Mouse (Mus musculus) lung, postnatal 36 days (tissue): ENCODE measurements around the gene Foxp1.

Experiments
- DNase-seq: peaks from one replicate; pipeline ENCODE4 v3.0.0; 2022; ENCODE audit warnings: mixed read lengths

Gene Foxp1

GRCm38 (mm10) chr6:99035459-99036375 lies 486.8 kb downstream of the Foxp1 start:
- DNase-seq = no peak

DNA sequence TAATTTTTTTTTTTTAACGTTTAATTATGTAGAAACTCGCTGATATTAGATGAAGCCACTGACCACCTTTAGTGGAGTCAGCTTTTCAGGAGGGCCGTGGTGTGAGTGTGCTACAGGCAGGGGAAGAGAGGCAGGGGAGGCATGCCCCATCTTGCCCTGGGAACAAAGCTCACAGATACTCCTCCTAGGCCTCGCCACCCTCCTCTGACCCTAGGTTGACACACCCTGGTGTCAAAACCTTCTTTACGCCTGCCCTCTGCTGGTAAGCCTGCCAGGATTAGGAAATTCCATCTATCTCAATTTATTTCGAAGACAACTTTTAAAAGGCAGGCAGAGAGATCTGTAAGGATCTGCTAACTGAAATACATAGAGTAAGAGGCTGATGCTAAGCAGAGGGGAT lies 489.5 kb downstream of the Foxp1 start:
- DNase-seq = peak; percentile 74

- DNase-seq = no peak
Observed at GRCm38 (mm10) chr6:99031321-99031903, 491.1 kb downstream of the Foxp1 start.

- no peak for DNase-seq
Observed at GRCm38 (mm10) chr6:99030251-99030650, 492.3 kb downstream of the Foxp1 start.

- DNase-seq = no peak
Observed at GRCm38 (mm10) chr6:99029438-99029837, 493.1 kb downstream of the Foxp1 start.

DNA sequence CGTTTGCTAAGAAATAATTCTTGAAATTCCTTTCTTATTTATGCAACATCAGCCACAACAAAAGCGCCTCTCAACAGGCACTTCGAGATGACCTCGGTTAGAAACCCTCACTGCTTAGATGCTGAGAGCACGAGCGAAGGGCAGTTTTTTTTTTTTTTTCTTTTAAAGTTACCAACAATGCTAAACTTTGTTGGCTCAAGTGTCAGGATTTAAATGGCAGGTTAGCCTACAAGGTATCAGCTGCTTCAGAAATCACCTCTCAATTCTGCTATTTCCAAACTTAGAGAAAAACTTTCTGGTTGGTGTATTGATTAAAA lies 493.6 kb downstream of the Foxp1 start:
- no peak for DNase-seq

DNA sequence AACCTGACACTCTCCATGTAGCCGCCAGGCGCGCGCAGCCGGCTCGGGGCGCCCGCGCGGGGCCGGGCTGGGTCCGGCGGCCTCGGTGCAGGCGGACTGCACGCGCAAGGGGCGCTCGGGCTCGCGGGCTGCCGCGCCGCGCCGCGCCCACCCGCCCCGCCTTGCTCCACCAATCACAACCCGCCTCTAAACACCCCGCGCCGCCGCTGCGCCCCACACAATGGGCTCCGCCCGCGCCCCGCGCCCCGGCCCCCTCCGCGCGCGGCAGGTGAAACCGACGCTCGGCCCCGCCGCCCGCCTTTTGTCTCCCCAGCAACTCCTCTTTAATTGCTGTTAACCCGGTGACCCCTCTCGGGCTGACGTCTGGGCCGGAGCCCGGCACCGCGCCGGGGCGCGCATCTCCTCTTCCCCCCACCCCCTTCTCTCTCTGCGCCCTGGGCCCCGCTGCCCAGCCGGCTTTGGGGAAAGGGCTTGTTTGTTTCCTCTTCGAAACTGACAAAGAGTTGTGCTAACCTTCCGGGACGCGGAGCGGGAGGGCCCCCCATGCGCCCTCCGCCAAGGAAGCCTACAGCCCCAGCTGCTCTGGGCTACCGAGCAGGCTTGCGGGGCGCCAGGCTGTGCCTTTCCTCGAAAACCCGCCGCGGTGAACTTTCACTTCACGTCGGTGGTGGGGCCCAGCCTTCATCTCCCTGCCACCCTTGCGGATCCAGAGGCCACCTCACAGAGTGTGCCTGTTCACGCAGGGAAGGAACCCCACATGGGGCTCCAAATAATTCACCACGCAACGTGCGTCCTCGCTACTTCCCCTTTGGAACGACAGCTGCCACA lies 494.1 kb downstream of the Foxp1 start:
- DNase-seq = peak; percentile 65

DNA sequence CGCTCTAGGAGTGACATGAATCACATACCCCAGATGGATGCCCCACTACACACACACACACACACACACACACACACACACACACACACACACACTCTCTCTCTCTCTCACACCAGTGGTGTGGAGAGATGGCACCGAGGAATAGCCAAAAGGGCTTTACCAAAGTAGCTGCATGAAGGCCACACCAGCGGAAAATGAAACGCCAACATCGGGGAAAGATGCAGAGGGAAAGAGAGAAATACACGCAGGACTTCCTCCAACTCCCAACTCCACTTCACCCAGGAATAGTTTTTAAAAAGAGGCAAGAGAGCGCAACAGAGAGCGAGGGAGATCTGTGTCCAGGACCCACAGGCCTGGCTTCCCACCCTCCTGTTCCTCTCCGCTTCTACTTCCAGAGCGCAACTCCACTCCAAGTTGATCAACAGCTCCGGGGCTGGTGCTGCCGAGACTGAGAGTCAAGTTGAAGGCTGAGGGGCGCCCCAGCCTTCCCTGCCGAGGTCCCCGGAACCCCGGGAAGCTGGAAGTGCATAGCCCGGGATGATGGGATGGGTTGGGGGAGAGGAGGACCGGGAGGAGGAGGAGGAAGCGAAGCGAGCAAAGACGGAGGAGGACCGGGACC lies 494.9 kb downstream of the Foxp1 start:
- no peak for DNase-seq

DNA sequence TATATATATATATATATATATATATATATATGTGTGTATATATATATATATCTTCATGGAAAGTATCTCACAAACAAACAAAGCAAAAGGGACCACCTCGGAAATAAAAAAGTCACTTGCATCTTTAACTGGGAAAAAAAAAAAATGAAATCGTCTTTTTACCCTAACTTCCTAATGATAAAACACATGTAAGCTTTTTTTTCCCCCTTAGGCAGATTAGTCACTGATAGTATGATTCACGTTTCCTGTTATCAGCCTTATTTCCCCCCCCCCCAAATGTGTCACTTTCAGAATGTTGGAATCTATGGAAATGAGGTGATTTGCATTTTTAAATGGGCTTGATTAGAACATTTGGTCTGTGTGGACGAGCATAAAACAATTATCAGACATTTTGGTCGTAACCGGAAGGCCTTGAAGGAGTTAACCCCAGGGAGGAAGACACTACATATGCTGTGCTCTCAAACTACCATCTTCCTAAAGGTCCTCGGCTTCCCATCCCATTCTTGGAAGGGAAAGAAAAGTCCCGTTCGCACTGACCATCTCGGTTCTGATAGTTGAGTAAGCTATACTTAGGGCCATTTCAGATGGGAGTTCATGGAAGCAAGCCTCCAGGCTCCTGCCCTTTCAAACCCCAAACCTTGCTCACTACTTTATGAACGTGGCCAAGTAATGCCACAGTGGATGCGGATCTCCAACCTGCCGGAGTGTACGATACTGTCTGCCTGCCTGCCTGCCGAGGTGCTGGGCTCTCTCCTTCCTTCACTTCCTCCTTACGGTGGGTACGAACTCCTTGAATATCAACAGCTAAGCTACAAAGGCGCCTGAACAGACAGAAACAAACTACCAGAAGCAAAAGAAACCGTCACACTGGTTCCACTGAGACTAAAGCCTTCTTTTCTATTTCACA lies 495.6 kb downstream of the Foxp1 start:
- DNase-seq = peak; percentile 51

- no peak for DNase-seq
Observed at GRCm38 (mm10) chr6:99026040-99026439, 496.5 kb downstream of the Foxp1 start.

DNA sequence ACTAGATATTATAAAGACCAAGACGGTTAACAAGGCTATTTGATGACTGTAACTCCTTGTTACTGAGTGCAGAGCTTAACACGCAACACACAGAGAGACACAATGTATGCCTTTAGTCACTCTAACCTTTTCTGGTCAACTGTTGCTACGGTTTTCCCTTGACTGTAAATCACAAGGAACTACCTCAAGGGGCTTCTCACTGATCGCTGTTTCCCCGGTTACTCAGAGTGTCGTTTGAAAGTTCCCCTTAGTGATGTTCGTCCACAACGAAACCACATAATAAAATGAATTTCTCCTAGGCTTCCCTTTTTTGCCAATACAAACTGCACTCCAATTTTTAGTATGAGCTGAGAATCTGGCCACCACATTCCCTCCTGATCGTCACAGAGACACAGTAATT lies 497.9 kb downstream of the Foxp1 start:
- no peak for DNase-seq

- DNase-seq = peak; percentile 58
Observed at GRCm38 (mm10) chr6:99020570-99021444, 501.7 kb downstream of the Foxp1 start.

DNA sequence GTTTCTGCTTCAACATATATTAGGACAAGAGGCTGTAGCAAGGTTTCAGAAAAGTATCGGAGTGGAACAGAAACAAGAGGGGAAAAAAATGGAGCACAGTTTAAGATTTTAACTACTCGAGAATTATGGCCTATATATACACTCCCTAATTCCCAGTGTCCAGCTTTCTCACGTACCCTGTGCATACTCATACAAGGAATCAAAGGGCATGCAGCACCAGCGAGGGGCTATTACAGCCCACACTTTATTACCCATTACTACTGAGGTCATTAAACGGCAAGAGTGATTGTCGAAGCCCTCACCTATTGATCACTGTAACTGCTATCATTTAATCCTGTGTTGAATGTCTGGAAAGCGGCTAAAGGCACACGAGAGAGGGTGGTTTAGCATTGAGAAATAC lies 502.8 kb downstream of the Foxp1 start:
- DNase-seq = no peak

DNA sequence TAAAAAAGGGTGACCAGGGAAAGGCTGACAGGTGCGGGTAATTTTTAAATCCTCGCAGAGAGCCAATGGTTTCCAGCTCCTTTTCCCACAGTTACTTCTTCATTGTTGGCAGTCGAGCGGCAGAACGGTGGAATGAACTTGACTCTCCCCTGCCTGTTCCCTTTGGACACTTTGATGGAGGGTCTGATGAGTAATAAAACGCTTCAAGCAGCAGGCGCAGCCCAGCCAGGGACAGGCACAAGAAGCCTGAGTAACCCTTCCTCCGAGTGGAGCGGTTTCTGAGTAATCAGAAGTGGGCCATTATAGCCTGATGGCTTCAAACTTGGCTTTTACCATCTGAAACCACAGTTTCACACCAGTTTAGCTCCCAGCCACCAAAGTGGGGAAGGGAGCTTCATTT lies 503.3 kb downstream of the Foxp1 start:
- DNase-seq = no peak

DNA sequence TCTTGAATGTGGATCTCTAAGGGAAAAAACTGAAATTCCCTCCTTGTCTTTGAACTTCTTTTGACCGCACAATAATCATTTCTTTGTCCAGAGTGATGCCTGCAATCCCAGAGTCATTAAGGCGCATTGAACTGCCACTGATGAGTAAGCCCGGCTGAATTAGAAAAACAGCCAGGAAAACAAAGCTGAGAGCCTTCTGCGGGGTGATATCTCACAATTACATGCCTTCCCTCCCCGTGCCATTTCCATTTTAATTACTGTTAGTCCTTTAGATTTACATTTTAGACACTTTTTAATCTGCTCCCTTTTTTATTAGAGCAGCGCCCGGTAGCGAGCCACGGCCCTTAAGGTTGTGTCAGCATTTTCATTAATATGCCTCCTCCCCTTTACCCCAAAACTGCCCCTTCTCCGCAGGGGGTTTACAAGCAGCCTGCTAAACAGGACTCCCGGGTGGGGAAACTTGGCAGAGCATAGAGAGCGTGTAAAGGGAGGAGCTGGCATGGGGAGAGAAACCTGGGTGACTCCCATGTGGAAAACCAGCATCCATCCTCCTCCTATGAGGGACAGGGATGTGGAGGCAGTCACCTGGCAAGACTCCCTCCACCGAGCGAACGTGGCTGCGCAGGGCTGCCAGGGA lies 508.5 kb downstream of the Foxp1 start:
- no peak for DNase-seq

- DNase-seq = no peak
Observed at GRCm38 (mm10) chr6:99013119-99013865, 509.2 kb downstream of the Foxp1 start.

DNA sequence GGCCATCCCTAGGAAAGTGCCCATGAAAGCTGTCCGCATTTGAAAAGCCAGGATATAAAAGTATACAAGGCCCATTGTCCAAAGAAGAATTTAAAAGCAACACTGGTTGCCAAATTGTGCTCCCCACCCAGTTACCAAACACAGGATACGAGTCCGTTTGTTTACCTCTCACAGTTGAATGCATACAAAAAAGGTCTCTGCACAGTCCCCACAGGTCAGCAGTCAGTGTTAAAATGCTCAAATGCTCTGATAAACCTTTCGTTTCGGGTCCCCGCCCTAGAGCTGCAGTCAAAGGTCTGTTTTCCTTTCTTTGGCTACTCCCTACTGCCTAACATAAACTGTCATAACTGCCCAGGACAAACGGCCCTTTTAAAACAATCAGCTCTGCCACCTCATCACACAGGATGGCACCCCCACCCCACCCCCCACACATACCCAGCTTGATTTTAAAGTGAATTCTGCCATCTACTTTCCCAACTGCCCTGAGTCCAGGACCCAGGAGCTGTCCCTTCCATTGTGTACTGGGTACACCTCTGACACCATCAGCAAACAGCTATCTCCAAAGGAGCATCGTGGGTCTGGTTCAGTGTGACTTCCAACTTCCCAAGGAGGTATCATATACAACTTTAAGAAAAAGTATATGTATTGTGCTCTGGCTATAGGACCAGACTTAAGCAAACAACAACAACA lies 510.5 kb downstream of the Foxp1 start:
- peak; percentile 83 for DNase-seq

DNA sequence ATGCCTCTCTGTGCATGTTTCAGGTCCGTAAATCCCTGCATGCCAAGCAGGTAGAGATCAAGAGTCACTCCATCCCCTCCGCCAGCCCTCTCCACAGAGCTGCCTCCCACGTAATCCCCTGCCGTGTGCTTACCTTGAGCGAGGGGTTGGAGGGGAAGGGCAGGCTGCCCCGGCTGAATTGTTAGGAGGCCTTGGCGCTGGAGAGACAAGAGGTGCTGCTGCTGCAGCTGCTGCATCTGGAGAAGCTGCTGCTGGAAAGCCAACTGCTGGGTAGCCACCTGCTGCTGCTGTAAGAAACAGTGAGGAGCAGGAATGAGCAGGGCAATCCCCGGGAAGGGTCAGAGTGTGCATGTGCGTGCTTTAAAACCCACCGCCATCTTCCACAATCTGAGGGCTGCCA lies 512.8 kb downstream of the Foxp1 start:
- no peak for DNase-seq

DNA sequence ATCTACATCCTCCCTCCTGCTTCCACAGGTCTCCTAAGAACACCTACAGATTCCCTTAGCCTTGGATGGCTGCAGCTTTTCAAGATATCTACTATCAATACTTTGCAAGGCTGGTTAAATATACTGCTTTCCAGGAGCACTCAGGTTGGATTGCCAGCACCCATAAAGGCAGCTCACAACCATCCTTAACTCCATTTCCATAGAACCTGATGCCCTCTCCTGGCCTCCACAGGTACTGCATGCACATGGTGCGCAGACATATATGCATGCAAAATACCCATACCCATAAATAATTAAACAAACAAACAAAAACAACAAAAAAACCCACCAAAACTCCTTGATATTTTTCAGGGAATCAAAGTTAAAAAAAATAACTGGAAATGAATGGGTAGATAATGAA lies 514.0 kb downstream of the Foxp1 start:
- DNase-seq = no peak
